Mouse (Mus musculus) kidney, adult 9 months (tissue): Measurements from ENCODE around the gene Dtd1.

Experiments used
- DNase-seq: peaks from one replicate; pipeline ENCODE4 v3.0.0; 2022

Dtd1 gene

DNA sequence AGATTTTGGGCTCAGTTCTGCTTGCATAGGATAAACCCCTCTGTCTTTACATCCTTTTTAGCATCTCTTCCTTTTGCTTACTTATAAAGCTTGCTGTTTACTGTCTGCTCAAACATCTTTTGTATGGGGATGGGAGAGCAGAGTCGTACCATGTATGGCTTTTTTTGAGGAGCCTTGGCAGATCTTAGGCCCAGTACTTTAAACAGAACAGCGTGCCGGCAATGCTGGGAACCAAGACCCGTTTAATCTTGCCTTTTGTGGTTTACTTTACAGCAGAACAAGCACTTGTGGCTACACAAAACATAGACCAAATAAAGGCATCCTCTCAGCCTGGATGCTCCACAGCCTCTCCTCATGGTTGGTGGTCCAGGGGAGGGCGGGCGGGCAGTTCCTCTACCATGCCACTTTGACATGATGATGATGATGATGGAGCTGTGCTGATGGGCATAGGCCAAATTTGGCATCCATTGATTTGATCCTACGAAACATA lies 170.8 kb downstream of the Dtd1 start:
- DNase-seq: no peak

DNA sequence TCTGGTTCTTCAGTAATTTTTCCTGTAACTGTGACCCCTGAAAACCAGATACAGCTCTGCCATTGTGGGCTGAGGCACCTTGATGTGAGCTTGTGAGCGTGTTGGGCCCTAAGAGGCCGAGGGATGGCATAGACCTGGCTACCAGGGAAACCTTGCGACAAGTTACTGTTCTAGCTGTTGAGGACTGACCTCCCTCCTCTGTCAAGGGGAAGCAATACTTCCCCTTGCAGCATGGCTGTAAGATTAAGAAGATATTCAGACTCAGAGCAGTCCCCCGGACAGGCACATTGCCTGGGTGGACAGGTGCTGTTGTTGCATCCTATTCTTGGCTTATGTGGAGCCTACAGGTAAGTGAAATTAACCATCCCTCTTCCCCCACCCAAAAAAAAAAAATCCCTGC lies 172.1 kb downstream of the Dtd1 start:
- DNase-seq: no peak

DNA sequence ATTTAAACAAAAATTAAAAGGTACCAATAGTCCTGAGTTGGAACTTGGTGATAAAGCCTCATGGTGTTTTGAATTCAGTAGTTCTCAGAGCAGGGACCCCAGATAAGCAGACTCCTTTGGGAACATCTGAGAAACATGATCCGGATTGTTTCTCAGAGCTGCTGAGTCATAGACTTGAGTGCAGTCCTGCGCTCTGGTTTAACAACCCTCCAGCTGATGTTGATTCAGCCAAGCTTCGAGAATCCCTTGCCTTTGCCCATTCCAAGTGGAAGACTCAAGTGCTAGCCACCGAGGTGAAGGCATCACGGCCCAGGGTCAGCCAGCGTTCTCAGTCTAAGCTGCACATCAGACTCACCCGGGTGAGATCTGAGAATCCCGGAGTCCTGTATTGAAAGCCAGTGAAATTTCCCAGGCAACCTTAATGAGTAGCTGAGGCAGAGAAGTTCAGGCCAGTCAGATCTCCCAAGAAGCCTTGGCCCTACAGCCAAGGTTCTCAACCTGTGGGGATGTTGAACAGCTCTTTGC lies 175.0 kb downstream of the Dtd1 start:
- no peak for DNase-seq

DNA sequence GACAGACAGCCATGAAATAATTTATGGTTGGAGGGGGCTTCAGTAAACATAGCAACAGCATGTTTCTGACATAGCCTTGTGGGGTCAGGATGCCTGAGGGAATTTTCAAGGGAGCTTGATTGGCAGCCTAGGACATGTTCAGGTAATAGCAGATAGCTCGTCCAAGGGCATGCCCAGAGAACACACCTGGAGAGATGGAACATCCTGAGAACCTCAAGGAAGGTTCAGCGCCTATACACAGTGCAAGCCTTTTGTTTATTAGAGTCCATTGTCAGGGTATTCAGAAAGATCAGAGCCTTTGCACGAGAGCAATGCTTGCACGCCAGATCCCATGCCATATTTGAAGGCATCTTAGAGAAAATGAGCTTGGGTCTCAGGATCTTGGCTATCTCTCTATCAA lies 175.9 kb downstream of the Dtd1 start:
- no peak for DNase-seq

DNA sequence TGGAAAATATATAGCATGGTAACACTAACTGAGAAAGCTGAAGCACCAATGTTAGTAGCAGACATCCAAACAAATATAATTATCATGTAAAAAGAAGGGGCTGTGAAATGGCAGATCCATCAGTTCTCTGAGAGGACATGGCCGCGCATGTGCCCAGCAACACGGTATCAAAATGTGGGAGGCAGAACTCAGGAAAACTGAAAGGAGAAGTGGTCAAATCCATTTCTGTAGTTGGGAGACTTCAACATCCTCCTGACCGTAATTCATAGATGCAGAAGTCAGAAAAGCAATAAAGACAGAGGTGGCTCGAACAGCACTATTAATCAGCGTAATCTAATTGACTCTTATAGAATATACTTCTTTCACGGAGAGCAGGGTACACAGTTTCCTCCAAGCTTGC lies 179.6 kb downstream of the Dtd1 start:
- no peak for DNase-seq

DNA sequence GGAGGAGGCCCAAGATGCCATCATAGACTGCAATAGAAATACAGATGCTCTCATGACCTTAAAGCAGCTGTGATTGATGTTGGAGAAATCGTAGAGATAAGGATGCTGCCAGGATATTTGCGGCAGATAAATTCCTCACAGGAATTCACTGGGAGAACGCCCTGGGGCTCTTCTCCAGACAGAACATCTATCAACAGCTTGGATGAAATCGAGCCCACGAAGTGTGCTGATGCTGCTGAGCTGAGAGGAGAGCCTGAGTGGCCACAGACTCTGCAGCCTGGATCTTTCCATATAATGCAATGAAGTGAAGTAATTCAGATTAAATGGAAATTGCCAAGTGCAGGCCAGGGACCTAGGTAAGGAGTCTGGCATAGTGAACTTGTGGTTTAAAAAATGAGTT lies 181.0 kb downstream of the Dtd1 start:
- DNase-seq: peak; percentile 43

DNA sequence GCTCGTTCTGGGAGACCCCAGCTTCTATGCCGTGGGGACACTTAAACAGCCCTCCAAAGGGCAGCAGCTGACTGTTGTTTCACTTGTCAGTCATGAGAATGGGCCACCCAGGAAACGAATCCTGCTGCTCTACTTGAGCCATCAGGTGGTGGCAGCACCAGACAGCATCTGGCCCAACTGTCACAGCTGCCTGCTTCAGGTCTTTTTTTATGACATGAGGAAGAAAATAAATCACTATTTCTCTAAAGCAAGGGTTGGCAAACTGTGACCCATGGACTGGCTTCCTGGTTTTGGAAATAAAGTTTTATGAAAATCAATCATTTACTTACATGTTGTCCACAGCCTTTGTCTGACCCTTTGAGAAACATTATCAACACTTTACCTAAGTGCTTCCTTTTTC lies 182.2 kb downstream of the Dtd1 start:
- peak; percentile 51 for DNase-seq

DNA sequence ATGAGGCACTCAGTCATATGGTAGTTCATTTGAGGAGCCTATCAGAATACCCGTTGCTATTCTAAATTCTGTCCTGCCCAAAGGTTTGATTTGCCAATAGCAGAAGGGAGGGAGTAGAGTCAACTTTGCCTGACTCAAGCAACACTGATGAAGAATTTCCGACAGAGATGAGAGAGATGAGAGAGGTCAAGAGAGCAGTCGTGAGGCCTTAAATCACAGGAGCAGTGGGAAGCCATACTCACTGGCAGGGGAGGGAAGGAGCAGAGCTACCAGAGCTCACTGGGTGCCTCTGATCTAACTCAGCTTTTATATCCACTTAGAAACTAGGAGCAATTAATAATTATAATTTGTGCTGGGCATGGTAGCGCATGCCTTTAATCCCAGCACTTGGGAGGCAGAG lies 182.8 kb downstream of the Dtd1 start:
- peak; percentile 52 for DNase-seq

DNA sequence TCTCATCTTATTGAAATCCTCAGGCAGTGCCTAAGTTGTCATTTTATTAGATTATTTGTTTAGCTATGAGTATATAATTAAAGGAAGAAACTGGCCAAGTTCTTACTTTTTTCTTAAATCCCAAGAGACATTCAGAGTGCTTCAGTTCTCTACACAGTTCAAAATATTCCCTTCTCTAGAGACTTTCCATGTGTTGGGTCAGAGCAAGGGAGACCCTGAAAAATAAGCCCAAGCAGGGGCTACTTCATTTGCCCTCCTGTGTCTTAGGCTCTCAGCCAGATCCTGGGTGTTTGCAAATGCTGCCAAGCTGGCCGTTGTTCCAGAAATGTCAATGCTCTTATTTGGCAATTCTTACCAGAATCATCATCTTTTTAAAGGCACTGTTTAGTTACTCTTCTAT lies 183.5 kb downstream of the Dtd1 start:
- no peak for DNase-seq

DNA sequence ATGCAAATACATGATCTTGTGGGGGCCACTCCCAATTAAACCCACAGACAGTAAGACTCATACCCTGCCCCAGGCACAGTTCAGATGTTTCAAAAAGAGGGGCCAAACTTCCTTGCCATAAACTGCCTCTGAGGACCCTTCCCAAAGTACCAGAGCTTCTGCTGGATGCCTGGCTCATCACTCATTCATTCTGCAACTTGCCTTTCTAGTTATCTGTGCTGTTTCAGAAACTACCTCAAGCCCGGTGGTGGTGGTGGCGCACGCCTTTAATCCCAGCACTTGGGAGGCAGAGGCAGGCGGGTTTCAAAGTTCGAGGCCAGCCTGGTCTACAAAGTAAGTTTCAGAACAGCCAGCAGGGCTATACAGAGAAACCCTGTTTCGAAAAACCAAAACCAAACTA lies 184.1 kb downstream of the Dtd1 start:
- no peak for DNase-seq

DNA sequence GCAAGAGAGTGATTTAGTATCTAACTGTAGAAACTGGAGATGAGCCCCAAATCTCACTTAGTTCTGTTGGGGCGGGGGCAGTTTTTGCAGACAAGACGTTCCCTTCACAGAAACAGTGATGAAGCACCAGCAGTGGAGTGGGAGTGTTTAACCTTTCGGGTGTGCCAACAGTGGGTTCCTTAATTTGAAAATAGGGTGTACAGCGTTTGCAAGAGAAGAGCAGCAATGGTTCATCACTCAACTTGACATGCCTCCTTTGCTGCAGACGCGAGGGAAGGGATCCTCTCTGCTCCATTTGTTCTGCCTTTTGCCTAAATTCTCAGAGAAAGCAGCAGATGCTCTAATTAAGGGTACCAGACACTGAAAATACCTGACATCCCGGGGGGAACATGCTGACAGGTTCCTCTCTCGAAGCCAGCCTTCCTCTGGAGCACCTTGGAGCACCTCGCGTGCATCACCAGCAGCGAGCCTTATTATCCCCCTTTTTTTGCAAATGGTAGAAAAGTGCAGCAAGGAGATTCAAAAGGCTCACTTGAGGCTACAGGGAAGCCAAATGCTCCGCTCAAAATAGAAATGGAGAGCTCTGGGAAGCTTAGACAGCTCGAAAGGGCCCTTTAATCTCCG lies 192.1 kb downstream of the Dtd1 start:
- no peak for DNase-seq

DNA sequence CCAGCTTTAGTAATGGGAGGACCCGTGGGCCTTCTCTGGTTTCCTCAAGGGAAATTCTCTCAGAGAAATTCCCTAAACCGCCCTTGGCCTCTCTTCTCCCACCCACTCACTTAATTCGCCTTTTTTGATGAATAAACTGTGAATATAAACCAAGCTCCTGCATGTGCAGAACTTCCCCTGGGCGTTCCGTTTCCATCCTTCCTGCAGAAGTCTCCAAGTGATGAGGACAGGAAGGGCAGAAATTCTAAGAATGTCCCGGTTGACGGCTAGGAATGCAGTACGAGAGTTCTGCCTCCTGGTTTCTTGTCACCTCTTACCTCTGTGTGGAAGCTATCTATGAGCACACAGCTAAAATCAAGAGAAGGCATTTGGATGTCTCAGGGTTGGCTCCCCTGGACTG lies 197.8 kb downstream of the Dtd1 start:
- DNase-seq: peak; percentile 34

DNA sequence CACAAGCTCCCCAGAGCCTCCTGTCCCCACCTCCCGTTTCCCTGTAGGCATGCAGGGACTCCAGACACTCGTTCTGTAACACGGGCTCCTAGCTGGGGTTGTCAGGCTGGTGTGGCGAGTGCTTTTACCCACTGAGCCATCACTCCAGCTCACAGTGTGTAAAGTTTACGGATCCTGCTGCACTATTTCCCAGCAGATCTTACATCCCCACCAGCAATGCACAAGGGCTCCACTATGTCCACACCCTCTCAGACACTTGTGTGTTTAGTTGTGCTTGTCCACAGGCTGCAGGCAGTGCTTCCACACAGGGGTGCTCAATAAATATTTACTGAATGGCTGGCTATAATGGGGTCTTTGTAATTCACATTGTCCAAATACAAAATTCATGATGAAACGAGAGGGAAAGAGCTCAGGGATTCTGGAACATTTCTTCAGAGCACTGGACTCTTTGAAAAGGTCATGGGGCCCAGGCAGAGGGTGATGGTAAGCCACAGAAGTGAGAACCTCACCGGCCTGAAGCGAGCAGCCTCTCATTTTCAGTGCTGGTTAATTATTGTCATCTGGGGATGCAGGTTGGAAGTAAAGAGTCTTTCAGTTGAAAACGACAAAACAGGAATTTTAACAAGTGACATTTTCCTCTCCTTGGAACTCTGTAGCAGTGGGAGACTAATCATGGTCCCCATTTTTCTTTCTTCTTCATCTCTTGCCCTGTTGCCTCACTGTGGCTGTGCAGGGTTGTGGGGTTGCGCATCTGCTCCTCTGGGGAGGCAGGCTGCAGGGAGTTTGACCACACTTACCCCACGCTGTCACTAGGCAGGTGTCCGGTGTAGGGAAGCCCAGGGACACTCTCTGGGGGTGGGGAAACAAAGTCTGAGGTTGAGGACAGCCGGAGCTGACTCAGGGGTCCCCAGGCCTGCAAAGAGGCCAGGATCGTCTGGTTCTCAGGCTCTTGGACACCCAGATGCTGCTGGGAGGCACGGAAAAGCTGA lies 208.4 kb downstream of the Dtd1 start:
- DNase-seq: no peak
